Mouse (Mus musculus): ENCODE results near the gene Acp4. TPM values are rescaled to one million over a fixed set of nuclear protein-coding genes. Genes with fewer than 3 reads are reported as not detected.
"Not testable (repeated sequence)": the region's sequence is repeated elsewhere in the genome, so short reads cannot be mapped to it uniquely, and the experiment has no call there.

Acp4 gene
- polyA plus RNA-seq, 1 experiment from 2014 or later: 0.14 TPM

DNA sequence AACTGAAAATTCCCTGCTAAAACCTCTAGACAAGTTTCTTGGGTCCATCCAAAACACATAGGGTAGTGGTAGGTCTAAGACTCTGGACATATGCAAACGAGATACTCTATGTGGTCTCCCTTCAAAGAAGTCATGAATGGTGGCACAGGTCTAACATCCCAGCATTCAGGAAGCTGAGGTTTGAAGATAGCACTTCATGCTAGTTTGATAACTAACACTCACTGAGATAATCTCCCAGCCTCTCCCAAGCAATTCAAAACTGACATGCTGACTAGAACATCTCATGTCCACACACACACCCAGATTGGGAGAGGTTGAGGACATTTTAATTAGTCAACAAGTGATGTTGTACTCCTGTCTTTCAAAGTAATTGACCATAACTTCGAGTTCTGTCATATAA lies 17.3 kb downstream of the Acp4 start:
- Histone ChIP-seq H3K4me2 (replicated peaks) (no peak overlapping the region), H3K4me1 (no peaks in the 10 kb centered on the region), H3K9me3 (no peaks in the 10 kb centered on the region), H3K27ac (no peak overlapping the region), H3K27me3 (no peaks in the 10 kb centered on the region), H3K4me3 (no peak overlapping the region), H3K36me3 (no peaks in the 10 kb centered on the region), H3K9ac (no peak overlapping the region)
- 50% methylated on average over 2 of the region's 2 CpGs for WGBS
- ATAC-seq (ENCODE audit: low FRiP score, low read depth): no peak

GRCm38 (mm10) chr7:44235909-44236308 lies 21.3 kb downstream of the Acp4 start, which contains the start of gene Gm36864:
Gene Gm36864, plus strand, starts transcription at chr7:44236177.
- H3K4me1 ChIP-seq: no peaks in the 10 kb centered on the region
- H3K36me3 ChIP-seq: no peaks in the 10 kb centered on the region
- H3K9ac ChIP-seq: no peak within 1 kb of the TSS
- H3K27me3 ChIP-seq: no peaks in the 10 kb centered on the region
- H3K9me3 ChIP-seq: no peaks in the 10 kb centered on the region
- no peak within 1 kb of the TSS for H3K4me2 ChIP-seq (replicated peaks)
- H3K4me3 ChIP-seq: no peak within 1 kb of the TSS
- H3K27ac ChIP-seq: no peak within 1 kb of the TSS
- no peak for ATAC-seq (ENCODE audit: low FRiP score, low read depth)
- WGBS: 77% methylated on average over 3 of the region's 3 CpGs

DNA sequence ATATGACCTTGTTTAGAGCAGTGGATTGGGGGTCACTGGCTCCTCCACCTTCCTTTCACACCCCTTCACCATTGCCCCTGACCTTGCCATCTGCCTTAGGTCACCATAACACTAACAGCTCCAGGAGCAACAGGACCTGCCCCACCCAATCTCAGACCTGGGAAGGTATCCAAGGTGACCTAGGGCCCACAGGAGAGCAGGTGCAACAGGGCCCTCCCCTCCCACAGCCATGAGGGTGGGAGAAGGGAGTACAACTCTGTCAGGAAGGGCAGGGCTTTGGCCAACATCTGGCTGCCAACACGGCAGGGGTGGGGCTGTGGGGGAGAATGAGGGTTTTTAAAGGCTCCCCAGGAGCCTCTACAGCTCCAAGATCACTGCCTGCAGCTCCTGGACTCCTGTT lies 32.1 kb downstream of the Acp4 start, which contains the start of gene Klk1:
TSS of gene Klk1 (plus strand) at position 285 of the 400 bp plus-strand sequence.
- Histone ChIP-seq H3K4me1 (no peaks in the 10 kb centered on the region), H3K4me3 (no peak within 1 kb of the TSS), H3K27me3 (no peaks in the 10 kb centered on the region), H3K9me3 (no peaks in the 10 kb centered on the region), H3K36me3 (no peaks in the 10 kb centered on the region), H3K27ac (no peak within 1 kb of the TSS), H3K9ac (no peak within 1 kb of the TSS), H3K4me2 (replicated peaks) (no peak within 1 kb of the TSS)
- ATAC-seq (ENCODE audit: low FRiP score, low read depth): no peak
- WGBS: 40% methylated on average over 1 of the region's 1 CpGs

GRCm38 (mm10) chr7:44222335-44222734 lies 34.8 kb downstream of the Acp4 start:
- WGBS: 81% methylated on average over 6 of the region's 6 CpGs
- H3K36me3 ChIP-seq; H3K4me1 ChIP-seq; H3K27ac ChIP-seq; H3K9ac ChIP-seq; H3K4me2 ChIP-seq (replicated peaks); ATAC-seq (ENCODE audit: low FRiP score, low read depth); H3K4me3 ChIP-seq; H3K27me3 ChIP-seq; H3K9me3 ChIP-seq: not testable (repeated sequence)

GRCm38 (mm10) chr7:44221601-44222000 lies 35.6 kb downstream of the Acp4 start:
- H3K4me3 ChIP-seq; H3K9me3 ChIP-seq; H3K27me3 ChIP-seq; H3K4me2 ChIP-seq (replicated peaks); H3K27ac ChIP-seq; H3K36me3 ChIP-seq; H3K4me1 ChIP-seq; ATAC-seq (ENCODE audit: low FRiP score, low read depth); H3K9ac ChIP-seq: not testable (repeated sequence)
- WGBS: 78% methylated on average over 10 of the region's 10 CpGs

- Histone ChIP-seq H3K27ac (no peak within 1 kb of the TSS), H3K9me3 (no peaks in the 10 kb centered on the region), H3K4me2 (replicated peaks) (no peak within 1 kb of the TSS), H3K9ac (no peak within 1 kb of the TSS), H3K4me1 (no peaks in the 10 kb centered on the region), H3K27me3 (no peaks in the 10 kb centered on the region), H3K36me3 (no peaks in the 10 kb centered on the region), H3K4me3 (no peak within 1 kb of the TSS)
- ATAC-seq (ENCODE audit: low FRiP score, low read depth): no peak
- 81% methylated on average over 1 of the region's 1 CpGs for WGBS
These were observed 41.5 kb downstream of the Acp4 start, which contains the start of gene Klk1b5 for GRCm38 (mm10) chr7:44215645-44216044. Gene Klk1b5, plus strand, starts transcription at chr7:44215945.

DNA sequence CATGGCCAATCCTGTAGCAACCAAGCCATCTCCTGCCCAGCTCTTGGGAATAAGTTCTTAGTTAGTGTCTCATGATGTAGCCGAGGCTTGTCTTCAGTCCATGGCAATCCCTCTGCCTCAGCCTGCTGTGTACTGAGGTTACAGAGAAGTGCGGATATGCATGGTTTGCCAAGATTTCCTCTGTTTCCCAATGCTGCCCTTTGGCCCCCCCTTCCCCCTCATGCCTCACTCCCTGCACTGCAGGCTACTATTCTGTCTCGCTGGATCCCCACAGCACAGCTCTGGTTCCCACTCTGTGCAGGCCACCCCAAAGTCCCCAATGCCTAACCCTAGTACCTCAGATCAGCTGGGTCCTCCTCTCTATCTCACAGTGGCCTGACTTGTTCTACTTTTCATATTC lies 48.9 kb downstream of the Acp4 start:
- no peak for ATAC-seq (ENCODE audit: low FRiP score, low read depth)
- 80% methylated on average over 3 of the region's 3 CpGs for WGBS

DNA sequence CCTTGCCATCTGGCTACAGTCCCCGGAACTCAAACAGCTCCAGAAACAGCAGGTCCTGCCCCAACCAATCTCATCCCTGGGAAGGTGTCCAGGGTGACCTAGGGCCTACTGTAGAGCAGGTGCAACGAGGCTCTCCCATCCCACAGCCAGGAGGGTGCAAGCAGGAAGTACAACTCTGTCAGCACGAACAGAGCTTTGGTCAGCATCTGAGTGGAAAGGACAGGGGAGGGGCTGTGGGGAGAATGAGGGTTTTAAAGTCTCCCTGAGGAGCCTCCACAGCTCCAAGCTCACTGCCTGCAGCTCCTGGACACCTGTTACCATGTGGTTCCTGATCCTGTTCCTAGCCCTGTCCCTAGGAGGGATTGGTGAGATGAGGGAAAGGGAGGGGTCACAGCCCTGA lies 50.0 kb downstream of the Acp4 start, which contains the start of gene Klk1b4:
TSS of gene Klk1b4 (plus strand) at position 301 of the 400 bp plus-strand sequence.
- H3K27me3 ChIP-seq; H3K9ac ChIP-seq; H3K4me1 ChIP-seq; H3K9me3 ChIP-seq; H3K4me2 ChIP-seq (replicated peaks); H3K4me3 ChIP-seq; H3K36me3 ChIP-seq; H3K27ac ChIP-seq; ATAC-seq (ENCODE audit: low FRiP score, low read depth): not testable (repeated sequence)
- WGBS: 55% methylated on average over 3 of the region's 3 CpGs

More for the DNA sequence above, 48.9 kb downstream of the Acp4 start:
- Histone ChIP-seq H3K9ac (no peak overlapping the region), H3K4me2 (replicated peaks) (no peak overlapping the region), H3K4me1 (no peaks in the 10 kb centered on the region), H3K4me3 (no peak overlapping the region), H3K9me3 (no peaks in the 10 kb centered on the region), H3K27ac (no peak overlapping the region), H3K27me3 (no peaks in the 10 kb centered on the region), H3K36me3 (no peaks in the 10 kb centered on the region)

Other genes with a start within 250 kb of the Acp4 start
- gene Klk1b26, start 245.2 kb downstream of the Acp4 start, polyA plus RNA-seq (2015; fragmentation: Nextera tagmentation; extraction: Ambion mirVana): not detected in 2 replicates
- gene Klk1b27, start 205.1 kb downstream of the Acp4 start, polyA plus RNA-seq (2015; fragmentation: Nextera tagmentation; extraction: Ambion mirVana): not detected in 2 replicates
- not detected in 2 replicates for gene Klk1b21, start 155.1 kb downstream of the Acp4 start, polyA plus RNA-seq (2015; fragmentation: Nextera tagmentation; extraction: Ambion mirVana)
- not detected in 2 replicates for gene Klk1b22, start 144.7 kb downstream of the Acp4 start, polyA plus RNA-seq (2015; fragmentation: Nextera tagmentation; extraction: Ambion mirVana)
- not detected in 2 replicates for gene Klk1b16, start 120.6 kb downstream of the Acp4 start, polyA plus RNA-seq (2015; fragmentation: Nextera tagmentation; extraction: Ambion mirVana)
- gene Klk1b24, start 69.1 kb downstream of the Acp4 start, polyA plus RNA-seq (2015; fragmentation: Nextera tagmentation; extraction: Ambion mirVana): not detected in 2 replicates
- not detected in 2 replicates for gene Klk1b3, start 59.2 kb downstream of the Acp4 start, polyA plus RNA-seq (2015; fragmentation: Nextera tagmentation; extraction: Ambion mirVana)
- not detected in 2 replicates for gene Klk1b4, start 49.9 kb downstream of the Acp4 start, polyA plus RNA-seq (2015; fragmentation: Nextera tagmentation; extraction: Ambion mirVana)
- not detected in 2 replicates for gene Klk1b5, start 41.4 kb downstream of the Acp4 start, polyA plus RNA-seq (2015; fragmentation: Nextera tagmentation; extraction: Ambion mirVana)
- gene Klk1, start 32.0 kb downstream of the Acp4 start, polyA plus RNA-seq (2015; fragmentation: Nextera tagmentation; extraction: Ambion mirVana): not detected in 2 replicates
- 0.17 TPM in 1 of 2 replicates, not detected in the other for gene Gm36864, start 21.2 kb downstream of the Acp4 start, polyA plus RNA-seq (2015; fragmentation: Nextera tagmentation; extraction: Ambion mirVana)
- gene 1700028J19Rik, start 10.7 kb downstream of the Acp4 start, polyA plus RNA-seq (2015; fragmentation: Nextera tagmentation; extraction: Ambion mirVana): 0.78 and 0.94 TPM in 2 replicates
- gene 2410002F23Rik, start 10.7 kb downstream of the Acp4 start, polyA plus RNA-seq (2015; fragmentation: Nextera tagmentation; extraction: Ambion mirVana): 222 and 224 TPM in 2 replicates
- gene Gm15517, start 4.1 kb upstream of the Acp4 start, polyA plus RNA-seq (2015; fragmentation: Nextera tagmentation; extraction: Ambion mirVana): 1.2 TPM in 1 of 2 replicates, not detected in the other
- gene Clec11a, start 49.5 kb upstream of the Acp4 start, polyA plus RNA-seq (2015; fragmentation: Nextera tagmentation; extraction: Ambion mirVana): 5.6 and 6.3 TPM in 2 replicates
- gene Shank1, start 52.9 kb upstream of the Acp4 start, polyA plus RNA-seq (2015; fragmentation: Nextera tagmentation; extraction: Ambion mirVana): 3.1 and 3.3 TPM in 2 replicates
- 3.5 and 4.0 TPM in 2 replicates for gene Syt3, start 126.7 kb upstream of the Acp4 start, polyA plus RNA-seq (2015; fragmentation: Nextera tagmentation; extraction: Ambion mirVana)
- gene 1700008O03Rik, start 128.4 kb upstream of the Acp4 start, polyA plus RNA-seq (2015; fragmentation: Nextera tagmentation; extraction: Ambion mirVana): 1.1 TPM in 2 replicates
- gene Lrrc4b, start 171.6 kb upstream of the Acp4 start, polyA plus RNA-seq (2015; fragmentation: Nextera tagmentation; extraction: Ambion mirVana): 1.00 and 1.2 TPM in 2 replicates
- gene Aspdh, start 208.0 kb upstream of the Acp4 start, polyA plus RNA-seq (2015; fragmentation: Nextera tagmentation; extraction: Ambion mirVana): 0.36 TPM in 1 of 2 replicates, not detected in the other
- gene Josd2, start 210.6 kb upstream of the Acp4 start, polyA plus RNA-seq (2015; fragmentation: Nextera tagmentation; extraction: Ambion mirVana): 87.7 and 91.3 TPM in 2 replicates
- 104 and 106 TPM in 2 replicates for gene Emc10, start 239.2 kb upstream of the Acp4 start, polyA plus RNA-seq (2015; fragmentation: Nextera tagmentation; extraction: Ambion mirVana)
- gene Fam71e1, start 239.2 kb upstream of the Acp4 start, polyA plus RNA-seq (2015; fragmentation: Nextera tagmentation; extraction: Ambion mirVana): 22.4 and 22.9 TPM in 2 replicates

All from limb, embryonic 13.5 days (tissue).